Mouse (Mus musculus) liver, embryonic 13.5 days (tissue): ENCODE data around the gene Tomm34. TPM values are rescaled to one million over a fixed set of nuclear protein-coding genes. Genes with fewer than 3 reads are reported as not detected.

Experiments used
- ATAC-seq: fragments of 200-750 bp; cut with Nextera tagmentation; 2 replicates; pipeline ENCODE4 v1.8.0; 2017; ENCODE audit warnings: low read depth, mild to moderate bottlenecking, moderate number of reproducible peaks, moderate library complexity
- DNase-seq: peaks from one replicate; pipeline ENCODE4 v3.0.0; 2022
- H3K27ac ChIP-seq: fragments of 300-500 bp; sonication (generic); 2 replicates; pipeline ENCODE4 v1.5.1; 2015; ENCODE audit warnings: moderate library complexity, mild to moderate bottlenecking, inconsistent platforms
- H3K27me3 ChIP-seq: fragments of 300-500 bp; sonication (generic); 2 replicates; pipeline ENCODE4 v1.6.1; 2015; ENCODE audit warnings: mild to moderate bottlenecking, inconsistent platforms
- H3K36me3 ChIP-seq: fragments of 300-500 bp; sonication (generic); 2 replicates; pipeline ENCODE4 v1.6.1; 2015; ENCODE audit warnings: mild to moderate bottlenecking, inconsistent platforms
- H3K4me1 ChIP-seq: fragments of 300-500 bp; sonication (generic); replicated peaks from 2 replicates; pipeline ENCODE4 v1.6.1; 2015; ENCODE audit warnings: inconsistent platforms
- H3K4me2 ChIP-seq: fragments of 300-500 bp; sonication (generic); 2 replicates; pipeline ENCODE4 v1.6.1; 2015; ENCODE audit warnings: inconsistent platforms, mild to moderate bottlenecking, moderate library complexity
- H3K4me3 ChIP-seq: fragments of 300-500 bp; sonication (generic); replicated peaks from 2 replicates; pipeline ENCODE4 v1.5.1; 2015; ENCODE audit warnings: mild to moderate bottlenecking, inconsistent platforms
- H3K9ac ChIP-seq: fragments of 300-500 bp; sonication (generic); 2 replicates; pipeline ENCODE4 v1.6.1; 2015; ENCODE audit warnings: mild to moderate bottlenecking, inconsistent platforms
- H3K9me3 ChIP-seq: fragments of 300-500 bp; sonication (generic); replicated peaks from 2 replicates; pipeline ENCODE4 v1.6.1; 2016; ENCODE audit warnings: inconsistent platforms
- WGBS: fragments of 180-500 bp; shearing (Covaris S2); methylation state at CpG from one replicate; pipeline ENCODE4 v1.1.7; 2015; ENCODE audit not compliant: insufficient replicate concordance; 5-methylcytosine and 5-hydroxymethylcytosine counted together
- polyA plus RNA-seq: library from polyadenylated mRNA; unstranded; fragments of >200 nt; fragmentation: Nextera tagmentation; extraction: Ambion mirVana; gene quantifications from 2 replicates; pipeline ENCODE4 v1.2.1, GENCODE M21; 2015

The Tomm34 gene
- polyA plus RNA-seq, 1 experiment from 2014 or later = 26.1 TPM

- Histone ChIP-seq H3K27me3 (no peaks in the 10 kb centered on the region), H3K36me3 (peaks cover 68% of the 10 kb centered on the region), H3K9ac (no peak overlapping the region), H3K4me2 (no peak overlapping the region), H3K4me3 (no peak overlapping the region), H3K27ac (no peak overlapping the region), H3K4me1 (no peaks in the 10 kb centered on the region), H3K9me3 (no peaks in the 10 kb centered on the region)
- WGBS = 87% methylated on average over 11 of the region's 11 CpGs
- no peak for DNase-seq
- ATAC-seq = no peak
These were observed 27.8 kb upstream of the Tomm34 start for GRCm38 (mm10) chr2:164098603-164099250.

- Histone ChIP-seq H3K36me3 (peaks cover 51% of the 10 kb centered on the region), H3K27ac (no peak overlapping the region), H3K27me3 (no peaks in the 10 kb centered on the region), H3K4me1 (no peaks in the 10 kb centered on the region), H3K4me3 (no peak overlapping the region), H3K9ac (no peak overlapping the region), H3K4me2 (no peak overlapping the region), H3K9me3 (no peaks in the 10 kb centered on the region)
- no peak for DNase-seq
- WGBS = 55% methylated on average over 7 of the region's 7 CpGs
- no peak for ATAC-seq
These were observed 23.2 kb upstream of the Tomm34 start for GRCm38 (mm10) chr2:164094152-164094551.

- 81% methylated on average over 4 of the region's 4 CpGs for WGBS
- DNase-seq = no peak
- H3K36me3 ChIP-seq = peaks cover 63% of the 10 kb centered on the region
These were observed 18.5 kb upstream of the Tomm34 start for GRCm38 (mm10) chr2:164089508-164089907.

GRCm38 (mm10) chr2:164087416-164088017, 16.5 kb upstream of the Tomm34 start:
- no peak for DNase-seq
- H3K27ac ChIP-seq = no peak overlapping the region
- ATAC-seq = no peak
- WGBS = 59% methylated on average over 6 of the region's 6 CpGs
- no peaks in the 10 kb centered on the region for H3K27me3 ChIP-seq
- H3K9me3 ChIP-seq = no peaks in the 10 kb centered on the region
- peaks cover 73% of the 10 kb centered on the region for H3K36me3 ChIP-seq
- no peak overlapping the region for H3K4me2 ChIP-seq
- no peak overlapping the region for H3K4me3 ChIP-seq
- H3K4me1 ChIP-seq = 0 out of 2 replicates have a peak, but pooled peaks cover 3% of the 10 kb centered on the region
- H3K9ac ChIP-seq = no peak overlapping the region

More at GRCm38 (mm10) chr2:164089508-164089907, 18.5 kb upstream of the Tomm34 start:
- 0 out of 2 replicates have a peak, but pooled peaks cover 3% of the 10 kb centered on the region for H3K4me1 ChIP-seq
- no peaks in the 10 kb centered on the region for H3K27me3 ChIP-seq
- H3K4me2 ChIP-seq = no peak overlapping the region
- H3K9ac ChIP-seq = no peak overlapping the region
- H3K4me3 ChIP-seq = no peak overlapping the region
- H3K9me3 ChIP-seq = no peaks in the 10 kb centered on the region
- H3K27ac ChIP-seq = no peak overlapping the region
- ATAC-seq = no peak

GRCm38 (mm10) chr2:164084342-164084700, 13.4 kb upstream of the Tomm34 start:
- peaks cover 80% of the 10 kb centered on the region for H3K36me3 ChIP-seq
- H3K27ac ChIP-seq = peak overlapping the region; percentile 27; the same call in 1 of the 2 replicates
- WGBS = 46% methylated on average over 7 of the region's 7 CpGs
- no peak overlapping the region for H3K4me2 ChIP-seq
- H3K9ac ChIP-seq = no peak overlapping the region
- peaks cover 8% of the 10 kb centered on the region for H3K4me1 ChIP-seq
- no peaks in the 10 kb centered on the region for H3K27me3 ChIP-seq
- H3K9me3 ChIP-seq = no peaks in the 10 kb centered on the region
- DNase-seq (no peak), ATAC-seq (peak; percentile 23; the same call in 1 of the 2 replicates)
- H3K4me3 ChIP-seq = no peak overlapping the region

GRCm38 (mm10) chr2:164083609-164084341, 12.8 kb upstream of the Tomm34 start:
- peaks cover 14% of the 10 kb centered on the region for H3K4me1 ChIP-seq
- peak; percentile 47 for ATAC-seq
- no peaks in the 10 kb centered on the region for H3K9me3 ChIP-seq
- no peak overlapping the region for H3K4me3 ChIP-seq
- DNase-seq = no peak
- H3K4me2 ChIP-seq = no peak overlapping the region
- peak overlapping the region; percentile 51; the same call in 1 of the 2 replicates for H3K27ac ChIP-seq
- 32% methylated on average over 19 of the region's 19 CpGs for WGBS
- H3K36me3 ChIP-seq = peaks cover 74% of the 10 kb centered on the region
- H3K9ac ChIP-seq = no peak overlapping the region
- no peaks in the 10 kb centered on the region for H3K27me3 ChIP-seq

- DNase-seq = no peak
- Histone ChIP-seq H3K27ac (no peak overlapping the region), H3K9ac (no peak overlapping the region), H3K4me1 (peaks cover 27% of the 10 kb centered on the region), H3K27me3 (no peaks in the 10 kb centered on the region), H3K4me3 (no peak overlapping the region), H3K4me2 (no peak overlapping the region), H3K9me3 (no peaks in the 10 kb centered on the region), H3K36me3 (peaks cover 58% of the 10 kb centered on the region)
- no peak for ATAC-seq
- 72% methylated on average over 10 of the region's 10 CpGs for WGBS
These were observed 11.2 kb upstream of the Tomm34 start for GRCm38 (mm10) chr2:164082175-164082574.

GRCm38 (mm10) chr2:164081577-164081976, 10.6 kb upstream of the Tomm34 start:
- ATAC-seq (no peak), DNase-seq (no peak)
- Histone ChIP-seq H3K27me3 (no peaks in the 10 kb centered on the region), H3K4me2 (no peak overlapping the region), H3K9ac (no peak overlapping the region), H3K4me3 (no peak overlapping the region), H3K9me3 (no peaks in the 10 kb centered on the region), H3K4me1 (peaks cover 33% of the 10 kb centered on the region), H3K36me3 (peaks cover 52% of the 10 kb centered on the region), H3K27ac (no peak overlapping the region)
- 89% methylated on average over 10 of the region's 10 CpGs for WGBS

GRCm38 (mm10) chr2:164079488-164079887, 8.5 kb upstream of the Tomm34 start:
- no peaks in the 10 kb centered on the region for H3K27me3 ChIP-seq
- no peak overlapping the region for H3K4me3 ChIP-seq
- 44% methylated on average over 6 of the region's 6 CpGs for WGBS
- no peak overlapping the region for H3K4me2 ChIP-seq
- H3K27ac ChIP-seq = no peak overlapping the region
- H3K9me3 ChIP-seq = no peaks in the 10 kb centered on the region
- no peak overlapping the region for H3K9ac ChIP-seq
- H3K4me1 ChIP-seq = peaks cover 51% of the 10 kb centered on the region
- H3K36me3 ChIP-seq = peaks cover 37% of the 10 kb centered on the region
- no peak for ATAC-seq
- no peak for DNase-seq

GRCm38 (mm10) chr2:164077875-164078274, 6.9 kb upstream of the Tomm34 start:
- DNase-seq (no peak), ATAC-seq (no peak)
- H3K4me2 ChIP-seq = peak overlapping the region; percentile 19; the same call in 1 of the 2 replicates
- H3K9me3 ChIP-seq = no peaks in the 10 kb centered on the region
- no peak overlapping the region for H3K4me3 ChIP-seq
- H3K27ac ChIP-seq = no peak overlapping the region
- peaks cover 56% of the 10 kb centered on the region for H3K4me1 ChIP-seq
- 57% methylated on average over 5 of the region's 5 CpGs for WGBS
- H3K9ac ChIP-seq = no peak overlapping the region
- H3K27me3 ChIP-seq = no peaks in the 10 kb centered on the region
- H3K36me3 ChIP-seq = peaks cover 28% of the 10 kb centered on the region

- WGBS = 80% methylated on average over 8 of the region's 8 CpGs
- H3K27ac ChIP-seq = no peak overlapping the region
- ATAC-seq = no peak
These were observed 6.0 kb upstream of the Tomm34 start for GRCm38 (mm10) chr2:164076874-164077425.

More at GRCm38 (mm10) chr2:164076874-164077425, 6.0 kb upstream of the Tomm34 start:
- Histone ChIP-seq H3K4me3 (no peak overlapping the region), H3K9me3 (no peaks in the 10 kb centered on the region), H3K4me2 (no peak overlapping the region), H3K4me1 (peaks cover 59% of the 10 kb centered on the region), H3K9ac (no peak overlapping the region), H3K27me3 (no peaks in the 10 kb centered on the region), H3K36me3 (peaks cover 22% of the 10 kb centered on the region)
- DNase-seq = no peak
